Mouse (Mus musculus): ENCODE measurements at regions not wholly inside any gene's neighbourhood (a gene's known extent, or its start where the extent isn't known, plus 50 kb on each side); places are given as distances from the start of the nearest gene placed in this dataset.

- no peak for TF ChIP-seq CTCF (conservative IDR thresholded peaks at IDR 0.05)
- DNase-seq (ENCODE audit: low spot score in 2 of 2) = no peak
- H3K4me3 ChIP-seq = no peak overlapping the region
- no peak overlapping the region for H3K27ac ChIP-seq
Measured at GRCm38 (mm10) chr12:12509164-12509937, 247.4 kb downstream of the Fam49a start.

GRCm38 (mm10) chr12:12508487-12509125 is 246.7 kb downstream of the Fam49a start:
- TF ChIP-seq CTCF (conservative IDR thresholded peaks at IDR 0.05) = no peak
- no peak overlapping the region for H3K4me3 ChIP-seq
- H3K27ac ChIP-seq = no peak overlapping the region
- DNase-seq (ENCODE audit: low spot score in 2 of 2) = no peak

GRCm38 (mm10) chr12:12506671-12507070 is 244.7 kb downstream of the Fam49a start:
- Histone ChIP-seq H3K27ac (no peak overlapping the region), H3K4me3 (no peak overlapping the region)
- DNase-seq (ENCODE audit: low spot score in 2 of 2) = no peak
- TF ChIP-seq CTCF (conservative IDR thresholded peaks at IDR 0.05) = no peak

- Histone ChIP-seq H3K27ac (no peak overlapping the region), H3K4me3 (no peak overlapping the region)
- no peak for DNase-seq (ENCODE audit: low spot score in 2 of 2)
- no peak for TF ChIP-seq CTCF (conservative IDR thresholded peaks at IDR 0.05)
Measured at GRCm38 (mm10) chr12:12505590-12505989, 243.7 kb downstream of the Fam49a start.

- no peak for DNase-seq (ENCODE audit: low spot score in 2 of 2)
- Histone ChIP-seq H3K4me3 (no peak overlapping the region), H3K27ac (no peak overlapping the region)
- no peak for TF ChIP-seq CTCF (conservative IDR thresholded peaks at IDR 0.05)
Measured at GRCm38 (mm10) chr12:12499903-12500302, 238.0 kb downstream of the Fam49a start.

GRCm38 (mm10) chr12:12498621-12499020 is 236.7 kb downstream of the Fam49a start:
- no peak overlapping the region for H3K4me3 ChIP-seq
- no peak overlapping the region for H3K27ac ChIP-seq
- TF ChIP-seq CTCF (conservative IDR thresholded peaks at IDR 0.05) = no peak
- DNase-seq (ENCODE audit: low spot score in 2 of 2) = no peak

- no peak overlapping the region for H3K4me3 ChIP-seq
- H3K27ac ChIP-seq = no peak overlapping the region
- DNase-seq (ENCODE audit: low spot score in 2 of 2) = no peak
- TF ChIP-seq CTCF (conservative IDR thresholded peaks at IDR 0.05) = no peak
Measured at GRCm38 (mm10) chr12:12497277-12497841, 235.4 kb downstream of the Fam49a start.

- no peak overlapping the region for H3K4me3 ChIP-seq
- no peak for TF ChIP-seq CTCF (conservative IDR thresholded peaks at IDR 0.05)
- H3K27ac ChIP-seq = no peak overlapping the region
- DNase-seq (ENCODE audit: low spot score in 2 of 2) = peak; percentile 7 to 15
Measured at GRCm38 (mm10) chr12:12496593-12497141, 234.7 kb downstream of the Fam49a start.

GRCm38 (mm10) chr12:12490173-12490572 is 228.2 kb downstream of the Fam49a start:
- Histone ChIP-seq H3K27ac (no peak overlapping the region), H3K4me3 (no peak overlapping the region)
- DNase-seq (ENCODE audit: low spot score in 2 of 2) = no peak
- no peak for TF ChIP-seq CTCF (conservative IDR thresholded peaks at IDR 0.05)

- Histone ChIP-seq H3K4me3 (no peak overlapping the region), H3K27ac (no peak overlapping the region)
- DNase-seq (ENCODE audit: low spot score in 2 of 2) = no peak
- TF ChIP-seq CTCF (conservative IDR thresholded peaks at IDR 0.05) = no peak
Measured at GRCm38 (mm10) chr12:12488090-12488489, 226.2 kb downstream of the Fam49a start.

- Histone ChIP-seq H3K4me3 (no peak overlapping the region), H3K27ac (no peak overlapping the region)
- TF ChIP-seq CTCF (conservative IDR thresholded peaks at IDR 0.05) = no peak
- no peak for DNase-seq (ENCODE audit: low spot score in 2 of 2)
Measured at GRCm38 (mm10) chr12:12486656-12487356, 224.9 kb downstream of the Fam49a start.

- H3K4me3 ChIP-seq = no peak overlapping the region
- DNase-seq (ENCODE audit: low spot score in 2 of 2) = no peak
- no peak for TF ChIP-seq CTCF (conservative IDR thresholded peaks at IDR 0.05)
- no peak overlapping the region for H3K27ac ChIP-seq
Measured at GRCm38 (mm10) chr12:12484921-12485680, 223.2 kb downstream of the Fam49a start.
